In the genomic region with DNA sequence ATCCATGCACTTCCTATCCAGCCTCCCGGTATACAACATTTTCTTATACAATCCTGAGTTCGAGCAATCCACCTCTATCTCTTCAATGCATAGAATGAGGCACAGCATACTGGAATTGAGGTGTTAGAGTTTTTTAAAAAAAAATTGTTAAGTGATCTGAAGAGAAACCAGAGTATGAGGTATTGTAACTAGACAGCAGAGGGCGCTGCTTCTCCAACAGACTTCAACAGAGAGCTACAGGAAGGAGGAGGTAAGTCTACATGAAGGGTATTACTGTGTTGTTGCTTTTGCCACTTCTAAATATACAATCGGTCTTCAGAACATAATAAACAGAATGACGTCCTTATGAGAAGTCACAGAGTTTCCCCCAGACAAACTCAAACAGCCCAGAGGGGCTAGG, we compare ENCODE assay signal across 8 mouse cellular contexts.
DNase-seq lines count a peak whose midpoint lies in the region; ATAC-seq and TF ChIP-seq lines count a peak whose summit lies in the region.

No protein-coding gene starts in this region.

- TF ChIP-seq EP300 in lung, postnatal 0 days (IDR thresholded peaks at IDR 0.05), result no peak

- no peaks in the 10 kb centered on the region for H3K27me3 ChIP-seq in forebrain, embryonic 14.5 days (replicated peaks; ENCODE audit: control insufficient read depth, insufficient read depth, low read length)
- H3K27me3 ChIP-seq in forebrain, embryonic 12.5 days, result 0 out of 2 replicates have a peak, but pooled peaks cover 5% of the 10 kb centered on the region
- no peaks in the 10 kb centered on the region for H3K27me3 ChIP-seq in lung, postnatal 0 days (replicated peaks; ENCODE audit: insufficient read depth, low read length)

- no peaks in the 10 kb centered on the region for H3K36me3 ChIP-seq in forebrain, embryonic 14.5 days (ENCODE audit: control insufficient read depth, insufficient read depth, low read length)
- 0 out of 2 replicates have a peak, but pooled peaks cover 4% of the 10 kb centered on the region for H3K36me3 ChIP-seq in forebrain, embryonic 12.5 days (replicated peaks)
- H3K36me3 ChIP-seq in lung, postnatal 0 days (ENCODE audit: insufficient read depth, low read length), result no peaks in the 10 kb centered on the region

- no peaks in the 10 kb centered on the region for H3K9me3 ChIP-seq in forebrain, embryonic 14.5 days (replicated peaks; ENCODE audit: control insufficient read depth, low read length)
- H3K9me3 ChIP-seq in forebrain, embryonic 12.5 days, result no peaks in the 10 kb centered on the region
- no peaks in the 10 kb centered on the region for H3K9me3 ChIP-seq in lung, postnatal 0 days (ENCODE audit: low read length)

- no peak overlapping the region for H3K9ac ChIP-seq in forebrain, embryonic 14.5 days (ENCODE audit: low read length)
- H3K9ac ChIP-seq in forebrain, embryonic 12.5 days, result no peak overlapping the region
- H3K9ac ChIP-seq in lung, postnatal 0 days (replicated peaks; ENCODE audit: low read depth), result no peak overlapping the region

- peak; percentile 72 for DNase-seq in forebrain, embryonic 14.5 days (ENCODE audit: low spot score)
- peak; percentile 73 for DNase-seq in lung, postnatal 0 days (ENCODE audit: low spot score)
- DNase-seq in lung, postnatal 25 days (ENCODE audit: low spot score), result no peak
- DNase-seq in embryo, embryonic 11 days, result peak; percentile 74
- peak; percentile 16 for DNase-seq in retina, adult 2 months (ENCODE audit: low read depth, low spot score)
- no peak for DNase-seq in frontal cortex, postnatal 36 days (ENCODE audit: low spot score in 2 of 2)
- DNase-seq in layer of hippocampus, adult 18-20 months (ENCODE audit: low spot score in 2 of 2), result no peak

- H3K4me1 ChIP-seq in forebrain, embryonic 14.5 days (ENCODE audit: control insufficient read depth, insufficient read depth, low read length), result peaks cover 17% of the 10 kb centered on the region
- H3K4me1 ChIP-seq in forebrain, embryonic 12.5 days, result peaks cover 50% of the 10 kb centered on the region
- no peaks in the 10 kb centered on the region for H3K4me1 ChIP-seq in lung, postnatal 0 days (ENCODE audit: insufficient read depth, low read depth, low read length)

- H3K27ac ChIP-seq in forebrain, embryonic 14.5 days (ENCODE audit: low read depth, low read length), result no peak overlapping the region
- H3K27ac ChIP-seq in forebrain, embryonic 12.5 days, result no peak overlapping the region
- no peak overlapping the region for H3K27ac ChIP-seq in lung, postnatal 0 days (ENCODE audit: low read length)

- no peak overlapping the region for H3K4me2 ChIP-seq in forebrain, embryonic 14.5 days (ENCODE audit: low read length)
- no peak overlapping the region for H3K4me2 ChIP-seq in forebrain, embryonic 12.5 days
- no peak overlapping the region for H3K4me2 ChIP-seq in lung, postnatal 0 days (replicated peaks; ENCODE audit: low read depth, low read length)

- WGBS in forebrain, embryonic 14.5 days, result 67% methylated on average over 5 of the region's 5 CpGs
- WGBS in forebrain, embryonic 12.5 days, result 61% methylated on average over 5 of the region's 5 CpGs
- 58% methylated on average over 5 of the region's 5 CpGs for WGBS in lung, postnatal 0 days

- peak; percentile 66 for TF ChIP-seq CTCF in lung, postnatal 0 days (IDR thresholded peaks at IDR 0.05)

- ATAC-seq in forebrain, embryonic 14.5 days, result no peak
- ATAC-seq in forebrain, embryonic 12.5 days (ENCODE audit: low FRiP score), result no peak
- ATAC-seq in lung, postnatal 0 days, result no peak

- H3K4me3 ChIP-seq in forebrain, embryonic 14.5 days (ENCODE audit: low read depth, low read length), result no peak overlapping the region
- H3K4me3 ChIP-seq in forebrain, embryonic 12.5 days (replicated peaks), result no peak overlapping the region
- no peak overlapping the region for H3K4me3 ChIP-seq in lung, postnatal 0 days (ENCODE audit: low read depth, low read length)

Comparison
In these comparisons a context has a peak if more than half of its experiments do, and no peak if none do; other contexts are left out.
1. DNase-seq: peak in forebrain, embryonic 14.5 days (single experiment), lung, postnatal 0 days (single experiment), embryo, embryonic 11 days (single experiment) and retina, adult 2 months (single experiment); none in lung, postnatal 25 days (single experiment), frontal cortex, postnatal 36 days (0 of 2) and layer of hippocampus, adult 18-20 months (0 of 2).